ENCODE assay signal across 21 mouse cellular contexts in genomic region chr6:121457381-121457780, GRCm38 (mm10). TPM values are rescaled to one million over a fixed set of nuclear protein-coding genes. Genes with fewer than 3 reads are reported as not detected.
DNase-seq lines count a peak whose midpoint lies in the region; ATAC-seq lines count a peak whose summit lies in the region.
"Had no signal": no experiment of that assay in that cellular context is flagged by ENCODE, and none has a peak within 500 bp of the region (broad histone marks: within the 10 kb centered on the region; RNA-seq: fewer than 3 reads in every experiment).

No protein-coding gene starts in this region.

- ATAC-seq in hindbrain, embryonic 14.5 days (ENCODE audit: low FRiP score) = no peak
- ATAC-seq in midbrain, embryonic 13.5 days = 0 out of 2 replicates have a peak, but pooled peaks have one; percentile 15
- no peak for ATAC-seq in midbrain, embryonic 14.5 days (ENCODE audit: low FRiP score, low TSS enrichment)
- ATAC-seq: activated CD4-positive, CD25-positive, alpha-beta regulatory T cell, adult 4 months; CD4-positive, CD25-positive, alpha-beta regulatory T cell, adult 4 months; forebrain, embryonic 14.5 days; intestine, embryonic 16.5 days had no signal

- H3K4me3 ChIP-seq in hindbrain, embryonic 14.5 days (replicated peaks; ENCODE audit: low read length) = no peak overlapping the region
- H3K4me3 ChIP-seq in hindbrain, embryonic 10.5 days = no peak overlapping the region
- no peak overlapping the region for H3K4me3 ChIP-seq in midbrain, embryonic 13.5 days (replicated peaks)
- H3K4me3 ChIP-seq in midbrain, embryonic 14.5 days (replicated peaks; ENCODE audit: low read depth, low read length) = no peak overlapping the region
- H3K4me3 ChIP-seq: embryonic facial prominence, embryonic 10.5 days; erythroblast, embryonic 14.5 days; forebrain, embryonic 10.5 days; gastrocnemius, adult 2 months; heart, embryonic 13.5 days had no signal

- 0 out of 2 replicates have a peak overlapping the region, but pooled peaks have one; percentile 3 for H3K4me2 ChIP-seq in hindbrain, embryonic 14.5 days (replicated peaks)
- no peak overlapping the region for H3K4me2 ChIP-seq in midbrain, embryonic 13.5 days (replicated peaks)
- no peak overlapping the region; the same call in 1 of the 2 replicates for H3K4me2 ChIP-seq in midbrain, embryonic 14.5 days (ENCODE audit: low read length)
- H3K4me2 ChIP-seq: heart, embryonic 13.5 days had no signal

- DNase-seq in cerebellum, postnatal 10 days = peak; percentile 58 to 61
- DNase-seq in cerebellum, adult 9-11 months = no peak
- DNase-seq in hindbrain, embryonic 14.5 days (ENCODE audit: low spot score) = no peak
- DNase-seq in hindbrain, embryonic 10.5 days (ENCODE audit: low spot score) = no peak
- no peak for DNase-seq in midbrain, embryonic 14.5 days
- no peak for DNase-seq in Muller cell, postnatal 12 days (ENCODE audit: inconsistent ontology term)
- DNase-seq: adrenal gland, postnatal 14 days; B cell, adult 2 months; gastrocnemius, adult 2 months; gastrocnemius, postnatal 25 days; heart, postnatal 36 days had no signal

- peaks cover 48% of the 10 kb centered on the region for H3K4me1 ChIP-seq in hindbrain, embryonic 14.5 days (replicated peaks; ENCODE audit: control insufficient read depth, insufficient read depth, low read length)
- H3K4me1 ChIP-seq in hindbrain, embryonic 10.5 days (replicated peaks) = peaks cover 17% of the 10 kb centered on the region
- peaks cover 50% of the 10 kb centered on the region for H3K4me1 ChIP-seq in midbrain, embryonic 13.5 days (replicated peaks)
- peaks cover 37% of the 10 kb centered on the region for H3K4me1 ChIP-seq in midbrain, embryonic 14.5 days (ENCODE audit: control insufficient read depth, insufficient read depth, low read length)
- H3K4me1 ChIP-seq: heart, embryonic 13.5 days had no signal

- H3K9ac ChIP-seq in hindbrain, embryonic 14.5 days = no peak overlapping the region; the same call in 1 of the 2 replicates
- H3K9ac ChIP-seq in midbrain, embryonic 13.5 days (replicated peaks) = no peak overlapping the region
- no peak overlapping the region for H3K9ac ChIP-seq in midbrain, embryonic 14.5 days (replicated peaks; ENCODE audit: low read length)
- H3K9ac ChIP-seq: heart, embryonic 13.5 days had no signal

- 0 out of 2 replicates have a peak, but pooled peaks cover 3% of the 10 kb centered on the region for H3K27me3 ChIP-seq in hindbrain, embryonic 14.5 days (ENCODE audit: control insufficient read depth, insufficient read depth, low read length)
- peaks cover 22% of the 10 kb centered on the region; the same call in 1 of the 2 replicates for H3K27me3 ChIP-seq in hindbrain, embryonic 10.5 days (ENCODE audit: insufficient read depth, poor library complexity, severe bottlenecking)
- no peaks in the 10 kb centered on the region for H3K27me3 ChIP-seq in midbrain, embryonic 13.5 days
- no peaks in the 10 kb centered on the region for H3K27me3 ChIP-seq in midbrain, embryonic 14.5 days (ENCODE audit: control insufficient read depth, insufficient read depth, low read length)

- 60% methylated on average over 8 of the region's 8 CpGs for WGBS in hindbrain, embryonic 14.5 days
- 62% methylated on average over 8 of the region's 8 CpGs for WGBS in hindbrain, embryonic 10.5 days
- 65% methylated on average over 8 of the region's 8 CpGs for WGBS in midbrain, embryonic 13.5 days
- 62% methylated on average over 8 of the region's 8 CpGs for WGBS in midbrain, embryonic 14.5 days

- H3K36me3 ChIP-seq in hindbrain, embryonic 14.5 days (replicated peaks; ENCODE audit: control insufficient read depth, insufficient read depth) = no peaks in the 10 kb centered on the region
- H3K36me3 ChIP-seq in hindbrain, embryonic 10.5 days = no peaks in the 10 kb centered on the region
- no peaks in the 10 kb centered on the region for H3K36me3 ChIP-seq in midbrain, embryonic 13.5 days
- no peaks in the 10 kb centered on the region for H3K36me3 ChIP-seq in midbrain, embryonic 14.5 days (ENCODE audit: control insufficient read depth, insufficient read depth, low read length)
- H3K36me3 ChIP-seq: embryonic facial prominence, embryonic 10.5 days; forebrain, embryonic 10.5 days; G1E; heart, embryonic 13.5 days had no signal

- peak overlapping the region; percentile 39; the same call in 1 of the 2 replicates for H3K27ac ChIP-seq in hindbrain, embryonic 14.5 days
- no peak overlapping the region for H3K27ac ChIP-seq in hindbrain, embryonic 10.5 days
- no peak overlapping the region for H3K27ac ChIP-seq in midbrain, embryonic 13.5 days
- no peak overlapping the region for H3K27ac ChIP-seq in midbrain, embryonic 14.5 days (replicated peaks; ENCODE audit: low read depth, low read length)
- H3K27ac ChIP-seq: embryonic facial prominence, embryonic 10.5 days; forebrain, embryonic 10.5 days; gastrocnemius, adult 2 months; heart, embryonic 13.5 days had no signal

- H3K9me3 ChIP-seq in hindbrain, embryonic 14.5 days (ENCODE audit: control insufficient read depth, low read length) = no peaks in the 10 kb centered on the region
- no peaks in the 10 kb centered on the region for H3K9me3 ChIP-seq in hindbrain, embryonic 10.5 days
- no peaks in the 10 kb centered on the region for H3K9me3 ChIP-seq in midbrain, embryonic 13.5 days
- no peaks in the 10 kb centered on the region for H3K9me3 ChIP-seq in midbrain, embryonic 14.5 days (ENCODE audit: control insufficient read depth, low read length)
- H3K9me3 ChIP-seq: embryonic facial prominence, embryonic 10.5 days; forebrain, embryonic 10.5 days; heart, embryonic 13.5 days had no signal

RNA-seq across cellular contexts. Expression of gene Iqsec3, which starts 16.1 kb away (rescaled TPM):
- polyA plus RNA-seq in hindbrain, embryonic 14.5 days (2014; fragmentation: Nextera tagmentation; extraction: Ambion mirVana) = 17.3 and 19.7 TPM in 2 replicates
- polyA plus RNA-seq in hindbrain, embryonic 10.5 days (2016; fragmentation: Nextera tagmentation; extraction: Ambion mirVana) = 0.26 and 1.5 TPM in 2 replicates
- polyA plus RNA-seq in midbrain, embryonic 13.5 days (2015; fragmentation: Nextera tagmentation; extraction: Ambion mirVana) = 6.7 and 7.0 TPM in 2 replicates
- polyA plus RNA-seq in midbrain, embryonic 14.5 days (2014; fragmentation: Nextera tagmentation; extraction: Ambion mirVana) = 11.2 and 11.6 TPM in 2 replicates
- polyA plus RNA-seq: activated CD4-positive, CD25-positive, alpha-beta regulatory T cell, adult 4 months; CD4-positive, CD25-positive, alpha-beta regulatory T cell, adult 4 months; erythroblast, embryonic 14.5 days; G1E; heart, embryonic 13.5 days had no signal

Comparison
In these comparisons a context has a peak if more than half of its experiments do, and no peak if none do; other contexts are left out.
1. DNase-seq: peak in cerebellum, postnatal 10 days (2 of 2); none in cerebellum, adult 9-11 months (single experiment), hindbrain, embryonic 14.5 days (single experiment), hindbrain, embryonic 10.5 days (single experiment), midbrain, embryonic 14.5 days (single experiment) and Muller cell, postnatal 12 days (single experiment).